Mouse (Mus musculus): ENCODE data around the gene Xrcc5.

- TF ChIP-seq CTCF (IDR thresholded peaks at IDR 0.05; ENCODE audit: borderline replicate concordance, extremely low read depth, insufficient read depth, insufficient read length) (no peak), POLR2A (IDR thresholded peaks at IDR 0.05; ENCODE audit: borderline replicate concordance, extremely low read depth, insufficient read depth, insufficient read length, poor library complexity, severe bottlenecking) (no peak)
Measured at GRCm38 (mm10) chr1:72439146-72439545, 131.9 kb downstream of the Xrcc5 start.

All from brain, embryonic 14.5 days (tissue).